Mouse (Mus musculus) spleen, adult 2 months (tissue): ENCODE results near the gene Mpo. TPM values are rescaled to one million over a fixed set of nuclear protein-coding genes. Genes with fewer than 3 reads are reported as not detected.

ENCODE experiments used
- DNase-seq, 2 experiments: peaks; one replicate each; pipeline versions ENCODE4 v3.0.0 to v3.0.0-alpha.2; 2012 to 2021; ENCODE audit warnings: low spot score in 2 of 2, low read depth in 1 of 2
- H3K27ac ChIP-seq: fragments of 200-500 bp; 2 replicates; pipeline ENCODE4 v1.5.1; 2012; ENCODE audit warnings: low read length, inconsistent platforms; ENCODE audit not compliant: insufficient read depth
- H3K27me3 ChIP-seq: fragments of 200-500 bp; 2 replicates; pipeline ENCODE4 v1.6.1; 2012; ENCODE audit warnings: mild to moderate bottlenecking, moderate library complexity, low read length, inconsistent platforms; ENCODE audit not compliant: control insufficient read depth, insufficient read depth
- H3K36me3 ChIP-seq: fragments of 200-500 bp; 2 replicates; pipeline ENCODE4 v1.6.1; 2012; ENCODE audit warnings: mild to moderate bottlenecking, low read length, inconsistent platforms; ENCODE audit not compliant: control insufficient read depth, insufficient read depth
- H3K4me1 ChIP-seq: fragments of 200-500 bp; 2 replicates; pipeline ENCODE4 v1.6.1; 2011; ENCODE audit warnings: inconsistent platforms; ENCODE audit not compliant: control insufficient read depth, insufficient read depth, insufficient read length
- H3K4me3 ChIP-seq: fragments of 200-500 bp; 2 replicates; pipeline ENCODE4 v1.5.1; 2011; ENCODE audit warnings: mild to moderate bottlenecking, inconsistent platforms; ENCODE audit not compliant: insufficient read depth, insufficient read length; ENCODE audit errors: extremely low read depth
- CTCF ChIP-seq: fragments of 200-500 bp; IDR thresholded peaks from 2 replicates; pipeline ENCODE4 v1.5.1; 2011; ENCODE audit warnings: mild to moderate bottlenecking, inconsistent platforms; ENCODE audit not compliant: insufficient read depth, insufficient read length, insufficient replicate concordance; ENCODE audit errors: extremely low read depth
- POLR2A ChIP-seq: fragments of 200-500 bp; IDR thresholded peaks from 2 replicates; pipeline ENCODE4 v1.6.1; 2011; ENCODE audit warnings: low read depth, low read length, inconsistent platforms
- WGBS: fragments of 180-500 bp; shearing (Covaris S2); methylation state at CpG from one replicate; pipeline ENCODE4 v1.1.7; 2018; 5-methylcytosine and 5-hydroxymethylcytosine counted together
- polyA plus RNA-seq: library from polyadenylated mRNA; depleted of rRNA; stranded (reverse); fragments of >200 nt; gene quantifications from 2 replicates; pipeline ENCODE4 v1.2.3, GENCODE M21; 2012

The Mpo gene
- polyA plus RNA-seq, 1 experiment = 21.9 TPM

GRCm38 (mm10) chr11:87748132-87749119 is 45.0 kb upstream of the Mpo start:
- DNase-seq = peak; percentile 86 to 88
- H3K4me3 ChIP-seq = peak overlapping the region; percentile 60
- peak; percentile 98 for TF ChIP-seq POLR2A
- no peak for TF ChIP-seq CTCF
- H3K27ac ChIP-seq = peak overlapping the region; percentile 98
- H3K27me3 ChIP-seq = no peaks in the 10 kb centered on the region
- H3K4me1 ChIP-seq = peaks cover 52% of the 10 kb centered on the region
- WGBS = 5% methylated on average over 19 of the region's 19 CpGs
- H3K36me3 ChIP-seq = peaks cover 4% of the 10 kb centered on the region; the same call in 1 of the 2 replicates

GRCm38 (mm10) chr11:87749192-87750042 is 44.0 kb upstream of the Mpo start:
- Histone ChIP-seq H3K4me1 (peaks cover 52% of the 10 kb centered on the region), H3K27me3 (no peaks in the 10 kb centered on the region), H3K36me3 (no peaks in the 10 kb centered on the region), H3K27ac (peak overlapping the region; percentile 98), H3K4me3 (peak overlapping the region; percentile 60)
- 4% methylated on average over 18 of the region's 18 CpGs for WGBS
- peak; percentile 94 to 97 for DNase-seq
- TF ChIP-seq CTCF (no peak), POLR2A (peak; percentile 74)

- DNase-seq = peak in 1 of 2 experiments; percentile 28
- Histone ChIP-seq H3K27me3 (no peaks in the 10 kb centered on the region), H3K4me3 (peak overlapping the region; percentile 60), H3K4me1 (peaks cover 52% of the 10 kb centered on the region), H3K27ac (peak overlapping the region; percentile 98), H3K36me3 (no peaks in the 10 kb centered on the region)
- 9% methylated on average over 11 of the region's 11 CpGs for WGBS
- peak; percentile 11; the same call in 1 of the 2 replicates for TF ChIP-seq POLR2A
- TF ChIP-seq CTCF = no peak
Observed at GRCm38 (mm10) chr11:87750043-87750421, 43.3 kb upstream of the Mpo start.

- DNase-seq = peak in 1 of 2 experiments; percentile 65
- 12% methylated on average over 3 of the region's 3 CpGs for WGBS
- H3K36me3 ChIP-seq = no peaks in the 10 kb centered on the region
- H3K4me1 ChIP-seq = peaks cover 48% of the 10 kb centered on the region
- H3K27me3 ChIP-seq = no peaks in the 10 kb centered on the region
- peak overlapping the region; percentile 98 for H3K27ac ChIP-seq
- peak overlapping the region; percentile 60 for H3K4me3 ChIP-seq
- TF ChIP-seq POLR2A (peak; percentile 43), CTCF (no peak)
Observed at GRCm38 (mm10) chr11:87750521-87750920, 42.9 kb upstream of the Mpo start.

GRCm38 (mm10) chr11:87751031-87751430 is 42.4 kb upstream of the Mpo start:
- Histone ChIP-seq H3K4me1 (peaks cover 43% of the 10 kb centered on the region), H3K36me3 (no peaks in the 10 kb centered on the region; the same call in 1 of the 2 replicates), H3K27ac (peak overlapping the region; percentile 98), H3K4me3 (peak overlapping the region; percentile 60), H3K27me3 (no peaks in the 10 kb centered on the region)
- TF ChIP-seq POLR2A (no peak), CTCF (no peak)
- DNase-seq = peak in 1 of 2 experiments; percentile 37
- 22% methylated on average over 8 of the region's 8 CpGs for WGBS

- peak; percentile 83 for TF ChIP-seq POLR2A
- no peak for TF ChIP-seq CTCF
- peak; percentile 72 to 80 for DNase-seq
- 6% methylated on average over 4 of the region's 4 CpGs for WGBS
- H3K4me1 ChIP-seq = peaks cover 38% of the 10 kb centered on the region; the same call in 1 of the 2 replicates
- H3K27me3 ChIP-seq = no peaks in the 10 kb centered on the region
- peak overlapping the region; percentile 98 for H3K27ac ChIP-seq
- peaks cover 4% of the 10 kb centered on the region; the same call in 1 of the 2 replicates for H3K36me3 ChIP-seq
- peak overlapping the region; percentile 60 for H3K4me3 ChIP-seq
Observed at GRCm38 (mm10) chr11:87751491-87751966, 41.9 kb upstream of the Mpo start.
